Mouse (Mus musculus) layer of hippocampus, adult 18-20 months (tissue): ENCODE measurements around the gene Zfp787. TPM values are rescaled to one million over a fixed set of nuclear protein-coding genes. Genes with fewer than 3 reads are reported as not detected.
"Not testable (repeated sequence)": the region's sequence is repeated elsewhere in the genome, so short reads cannot be mapped to it uniquely, and the experiment has no call there.

Experiments used
- DNase-seq, 2 experiments: peaks; one replicate each; pipeline ENCODE4 v3.0.0; 2022; ENCODE audit warnings: low spot score in 2 of 2
- total RNA-seq, 2 experiments: library from RNA; stranded (reverse); gene quantifications; 2 replicates each; pipeline ENCODE4 v1.2.3; 2021

Gene Zfp787
- total RNA-seq, 2 experiments from 2014 or later = 27.5 to 28.5 TPM

- DNase-seq = not testable (repeated sequence)
These were observed 34.7 kb downstream of the Zfp787 start for GRCm38 (mm10) chr7:6121128-6121527.

- not testable (repeated sequence) for DNase-seq
These were observed 35.7 kb downstream of the Zfp787 start for GRCm38 (mm10) chr7:6120104-6120503.

- no peak for DNase-seq
These were observed 36.3 kb downstream of the Zfp787 start for GRCm38 (mm10) chr7:6119501-6119900.

Other genes with a start within 250 kb of the Zfp787 start
- not detected for gene Vmn1r65, start 145.0 kb downstream of the Zfp787 start, total RNA-seq
- gene Nlrp4c, start 110.8 kb downstream of the Zfp787 start, total RNA-seq = not detected
- 10 to 100 TPM; 45.8 to 61.9 TPM for gene Zfp444, start 16.2 kb upstream of the Zfp787 start, total RNA-seq
- gene Galp, start 41.1 kb upstream of the Zfp787 start, total RNA-seq = not detected
- gene Zscan5b, start 66.3 kb upstream of the Zfp787 start, total RNA-seq = not detected
- not detected for gene Epp13, start 96.7 kb upstream of the Zfp787 start, total RNA-seq
- gene Zfp667, start 130.6 kb upstream of the Zfp787 start, total RNA-seq = 10 to 100 TPM; 17.0 to 19.5 TPM
- gene Zfp583, start 175.3 kb upstream of the Zfp787 start, total RNA-seq = 10 to 100 TPM in 1 of 2 experiments, 1 to 10 TPM in 1; 9.8 to 10.1 TPM
- 1 to 10 TPM; 6.2 to 6.3 TPM for gene Gm3854, start 187.8 kb upstream of the Zfp787 start, total RNA-seq
- gene Zfp78, start 207.3 kb upstream of the Zfp787 start, total RNA-seq = 1 to 10 TPM; 4.8 to 6.9 TPM
- gene Zfp28, start 227.3 kb upstream of the Zfp787 start, total RNA-seq = 1 to 10 TPM; 7.5 to 8.6 TPM
- gene Smim17, start 242.7 kb upstream of the Zfp787 start, total RNA-seq = 10 to 100 TPM; 20.3 to 21.6 TPM